Mouse (Mus musculus) mouse embryonic stem cell (cell line): ENCODE measurements at regions not wholly inside any gene's neighbourhood (a gene's known extent, or its start where the extent isn't known, plus 50 kb on each side); places are given as distances from the start of the nearest gene placed in this dataset.

ENCODE experiments used
- in situ Hi-C, 2 experiments: fragments of 300-500 bp; cut with MboI; formaldehyde crosslinking; loops; 1 replicate in 1 of 2; 3 replicates in 1 of 2; pipeline ENCODE4 v1.14.3; 2019 to 2020; ENCODE audit warnings: low sequenced_read_pairs in 2 of 2, low pct_unique_long_range_greater_than_20kb in 1 of 2, mixed read lengths in 1 of 2; ENCODE audit not compliant: unreplicated experiment in 1 of 2

GRCm38 (mm10) chr10:117532750-117533540, 96.4 kb upstream of the Cpm start:
- in situ Hi-C loops: no loop called here

- in situ Hi-C loops: no loop called here
Measured at GRCm38 (mm10) chr10:117531798-117532747, 97.2 kb upstream of the Cpm start.

GRCm38 (mm10) chr10:117530859-117531602, 98.3 kb upstream of the Cpm start:
- in situ Hi-C loops: no loop called here

GRCm38 (mm10) chr10:117530007-117530858, 99.1 kb upstream of the Cpm start:
- in situ Hi-C loops: no loop called here

GRCm38 (mm10) chr10:117529269-117530006, 99.9 kb upstream of the Cpm start:
- in situ Hi-C loops: no loop called here

GRCm38 (mm10) chr10:117528575-117529268, 100.6 kb upstream of the Cpm start:
- in situ Hi-C loops: no loop called here

- in situ Hi-C loops: no loop called here
Measured at GRCm38 (mm10) chr10:117527979-117528378, 101.3 kb upstream of the Cpm start.

- in situ Hi-C loops: no loop called here
Measured at GRCm38 (mm10) chr10:117527243-117527642, 102.1 kb upstream of the Cpm start.

- in situ Hi-C loops: no loop called here
Measured at GRCm38 (mm10) chr10:117526834-117527188, 102.5 kb upstream of the Cpm start.

- in situ Hi-C loops: no loop called here
Measured at GRCm38 (mm10) chr10:117526008-117526833, 103.1 kb upstream of the Cpm start.

GRCm38 (mm10) chr10:117525608-117526007, 103.7 kb upstream of the Cpm start:
- in situ Hi-C loops: no loop called here

GRCm38 (mm10) chr10:117524926-117525565, 104.3 kb upstream of the Cpm start:
- in situ Hi-C loops: no loop called here

- in situ Hi-C loops: no loop called here
Measured at GRCm38 (mm10) chr10:117524101-117524500, 105.2 kb upstream of the Cpm start.

- in situ Hi-C loops: no loop called here
Measured at GRCm38 (mm10) chr10:117522906-117523829, 106.1 kb upstream of the Cpm start.

GRCm38 (mm10) chr10:117522373-117522772, 106.9 kb upstream of the Cpm start:
- in situ Hi-C loops: no loop called here
